Mouse (Mus musculus) CD4-positive naive resting alpha-beta T cell, adult 57 days (primary cell): ENCODE results near the gene Samd13. TPM values are rescaled to one million over a fixed set of nuclear protein-coding genes. Genes with fewer than 3 reads are reported as not detected.

Experiments
- total RNA-seq: library from RNA; stranded (reverse); gene quantifications from one replicate; pipeline ENCODE4 v1.2.4, GENCODE M21; 2023

The Samd13 gene
- total RNA-seq: 1.0 TPM

DNA sequence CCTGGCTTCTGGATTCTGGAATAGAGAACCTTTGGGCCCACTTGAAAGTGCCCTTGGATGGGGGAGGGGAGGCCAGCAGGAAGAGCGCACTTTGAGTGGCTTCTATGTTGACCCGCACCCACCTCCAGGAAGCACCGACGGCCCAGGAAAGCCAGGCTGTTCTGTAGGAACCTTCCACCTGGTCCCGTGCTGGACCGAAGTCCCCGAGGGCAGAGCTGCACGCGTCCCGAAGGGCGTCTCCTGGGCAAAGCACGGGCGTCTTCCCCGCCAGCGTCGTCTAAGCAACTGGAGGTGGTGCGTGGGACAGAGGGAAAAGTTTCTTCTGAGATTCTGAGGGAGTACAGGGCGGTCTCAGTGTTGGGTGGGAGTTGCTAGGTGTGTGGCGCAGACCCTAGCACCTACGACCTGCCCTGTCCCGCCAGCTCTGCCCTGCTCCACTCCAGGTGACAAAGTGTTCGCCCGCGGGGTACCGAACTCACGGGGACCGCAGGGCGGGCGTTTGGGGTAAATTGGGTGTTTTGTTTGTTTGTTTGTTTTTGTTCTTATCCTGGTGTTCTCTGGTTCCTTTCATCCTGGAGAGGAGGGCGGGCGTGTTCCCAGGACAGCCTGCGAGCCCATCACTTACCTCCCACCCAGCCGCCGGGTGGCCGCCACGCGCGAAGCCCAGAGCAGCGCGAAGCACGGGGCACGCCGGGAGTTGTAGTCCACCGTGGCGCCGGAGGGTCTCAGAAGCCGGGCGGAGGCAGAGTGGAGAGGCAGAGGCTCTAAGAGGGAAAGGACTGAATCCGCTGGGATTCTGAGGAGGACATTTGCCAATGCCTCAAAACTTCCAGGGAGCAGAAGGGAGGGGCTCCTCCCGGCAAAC lies at the start of gene Samd13:
Gene Samd13 (minus strand): TSS at position 782 of the 865 bp plus-strand sequence.

DNA sequence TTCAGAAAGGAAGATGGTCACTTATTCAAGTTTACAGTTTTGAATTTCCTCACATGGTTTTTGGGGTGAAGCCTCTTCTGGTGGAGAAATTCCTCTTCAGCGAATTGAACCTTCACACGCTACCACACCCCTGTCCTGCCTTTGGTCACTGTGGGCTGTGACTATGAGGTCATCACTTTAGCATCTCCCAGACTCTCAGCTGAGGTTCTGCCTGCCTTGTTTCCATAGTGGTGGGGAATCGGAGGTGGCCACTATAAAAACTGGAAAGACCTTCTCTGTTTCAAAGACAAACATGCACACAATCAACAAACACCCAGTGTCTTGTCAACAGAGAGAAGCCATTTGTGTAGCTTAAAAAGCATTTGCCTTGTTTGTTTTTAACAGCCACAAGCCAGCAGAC lies 34.2 kb downstream of the Samd13 start, which contains the start of gene 4930503B20Rik:
Gene 4930503B20Rik (minus strand): TSS at position 101 of the 400 bp plus-strand sequence.

DNA sequence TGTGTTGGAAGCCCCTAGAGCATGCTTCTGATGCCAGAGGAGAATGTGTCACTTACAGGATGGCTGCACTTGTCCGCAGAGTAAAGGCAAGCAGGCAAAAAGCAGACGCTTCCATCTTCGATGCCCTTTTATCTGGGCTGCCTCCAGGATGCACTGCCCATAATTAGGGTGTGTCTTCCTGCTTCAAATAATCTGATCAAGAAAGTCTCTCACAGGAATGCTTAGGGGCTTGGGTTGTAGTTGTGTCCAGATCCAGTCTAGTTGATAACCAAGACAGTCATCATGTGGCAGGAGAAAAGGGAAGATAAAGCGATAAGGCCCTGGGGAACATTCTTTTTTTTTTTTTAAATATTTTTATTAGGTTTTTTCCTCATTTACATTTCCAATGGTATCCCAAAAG lies 69.9 kb downstream of the Samd13 start, which contains the start of gene Dnase2b:
Gene Dnase2b (minus strand): TSS at position 101 of the 400 bp plus-strand sequence.

Other genes with a start within 250 kb of the Samd13 start
- gene Ctbs, start 235.8 kb downstream of the Samd13 start, total RNA-seq: 5.7 TPM
- 6.2 TPM for gene Spata1, start 185.8 kb downstream of the Samd13 start, total RNA-seq
- gene Gng5, start 185.8 kb downstream of the Samd13 start, total RNA-seq: 166 TPM
- 119 TPM for gene Rpf1, start 164.2 kb downstream of the Samd13 start, total RNA-seq
- not detected for gene Uox, start 115.2 kb downstream of the Samd13 start, total RNA-seq
- gene Dnase2b, start 70.0 kb downstream of the Samd13 start, total RNA-seq: not detected
- gene 4930503B20Rik, start 34.3 kb downstream of the Samd13 start, total RNA-seq: not detected
- gene Prkacb, start 127.4 kb upstream of the Samd13 start, total RNA-seq: 133 TPM
- not detected for gene Ttll7, start 166.8 kb upstream of the Samd13 start, total RNA-seq